Mouse (Mus musculus) heart, embryonic 16.5 days (tissue): Measurements from ENCODE around the gene Zbtb6. TPM values are rescaled to one million over a fixed set of nuclear protein-coding genes. Genes with fewer than 3 reads are reported as not detected.

Experiments
- ATAC-seq: fragments of 200-750 bp; cut with Nextera tagmentation; replicated peaks from 2 replicates; pipeline ENCODE4 v1.8.0; 2017; ENCODE audit warnings: moderate number of reproducible peaks; ENCODE audit not compliant: insufficient read depth, low FRiP score; ENCODE audit errors: extremely low read depth
- H3K27ac ChIP-seq: fragments of 300-500 bp; sonication (generic); 2 replicates; pipeline ENCODE4 v1.5.1; 2014; ENCODE audit warnings: mild to moderate bottlenecking, low read length, control low read depth, moderate library complexity
- H3K27me3 ChIP-seq: fragments of 300-500 bp; sonication (generic); 2 replicates; pipeline ENCODE4 v1.6.1; 2014; ENCODE audit warnings: low read length, mixed read lengths; ENCODE audit not compliant: control insufficient read depth, insufficient read depth
- H3K36me3 ChIP-seq: fragments of 300-500 bp; sonication (generic); 2 replicates; pipeline ENCODE4 v1.6.1; 2014; ENCODE audit not compliant: control insufficient read depth, insufficient read depth
- H3K4me1 ChIP-seq: fragments of 300-500 bp; sonication (generic); 2 replicates; pipeline ENCODE4 v1.6.1; 2014; ENCODE audit warnings: low read length, mixed read lengths; ENCODE audit not compliant: control insufficient read depth, insufficient read depth
- H3K4me2 ChIP-seq: fragments of 300-500 bp; sonication (generic); 2 replicates; pipeline ENCODE4 v1.6.1; 2014; ENCODE audit warnings: low read depth, mild to moderate bottlenecking, control low read depth, low read length
- H3K4me3 ChIP-seq: fragments of 300-500 bp; sonication (generic); 2 replicates; pipeline ENCODE4 v1.5.1; 2014; ENCODE audit warnings: mild to moderate bottlenecking, control low read depth, low read length
- H3K9ac ChIP-seq: fragments of 300-500 bp; sonication (generic); 2 replicates; pipeline ENCODE4 v1.6.1; 2014; ENCODE audit warnings: low read length, control low read depth
- H3K9me3 ChIP-seq: fragments of 300-500 bp; sonication (generic); replicated peaks from 2 replicates; pipeline ENCODE4 v1.6.1; 2016; ENCODE audit warnings: low read length; ENCODE audit not compliant: control insufficient read depth
- WGBS: fragments of 180-500 bp; shearing (Covaris S2); extraction: QIAGEN DNeasy Blood & Tissue Kit; methylation state at CpG from one replicate; pipeline ENCODE4 v1.1.7; 2014; 5-methylcytosine and 5-hydroxymethylcytosine counted together
- polyA plus RNA-seq: library from polyadenylated mRNA; unstranded; fragments of >200 nt; fragmentation: Nextera tagmentation; extraction: Ambion mirVana; gene quantifications from 2 replicates; pipeline ENCODE4 v1.2.1, GENCODE M21; 2015

Zbtb6 gene
- polyA plus RNA-seq, 1 experiment from 2014 or later: 4.4 TPM

DNA sequence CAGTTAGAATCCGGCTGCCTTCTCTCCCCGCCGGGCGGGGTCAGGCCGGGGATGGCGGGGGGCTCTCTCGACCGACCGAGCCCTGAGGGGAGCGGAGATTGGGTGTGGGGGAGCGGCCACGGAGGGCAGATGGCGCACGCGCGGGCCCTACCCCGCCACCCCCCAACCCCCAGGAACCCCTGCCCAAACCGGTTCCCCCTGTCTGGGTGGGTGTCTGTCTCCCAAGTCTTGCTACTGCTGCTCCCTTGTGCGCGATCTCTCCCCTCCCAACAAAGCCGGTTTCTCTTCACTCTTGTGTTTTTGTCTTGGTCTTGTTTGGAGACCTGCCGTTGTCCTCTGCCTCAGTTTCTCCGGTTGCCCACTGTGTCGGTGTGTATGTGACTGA lies 9.4 kb upstream of the Zbtb6 start:
- H3K27me3 ChIP-seq: no peaks in the 10 kb centered on the region
- peaks cover 10% of the 10 kb centered on the region for H3K4me1 ChIP-seq
- peak; percentile 64 for ATAC-seq
- H3K9me3 ChIP-seq: no peaks in the 10 kb centered on the region
- no peaks in the 10 kb centered on the region for H3K36me3 ChIP-seq
- WGBS: 0% methylated on average over 22 of the region's 24 CpGs
- peak overlapping the region; percentile 75 for H3K27ac ChIP-seq
- peak overlapping the region; percentile 87 for H3K4me2 ChIP-seq
- H3K9ac ChIP-seq: peak overlapping the region; percentile 97
- peak overlapping the region; percentile 99 for H3K4me3 ChIP-seq

- Histone ChIP-seq H3K4me1 (peaks cover 10% of the 10 kb centered on the region), H3K4me3 (peak overlapping the region; percentile 99), H3K27ac (peak overlapping the region; percentile 75), H3K9ac (peak overlapping the region; percentile 97), H3K27me3 (no peaks in the 10 kb centered on the region), H3K36me3 (no peaks in the 10 kb centered on the region), H3K9me3 (no peaks in the 10 kb centered on the region), H3K4me2 (peak overlapping the region; percentile 87)
- ATAC-seq: peak; percentile 98
- 6% methylated on average over 42 of the region's 44 CpGs for WGBS
Measured at GRCm38 (mm10) chr2:37451667-37452375, 8.8 kb upstream of the Zbtb6 start.

DNA sequence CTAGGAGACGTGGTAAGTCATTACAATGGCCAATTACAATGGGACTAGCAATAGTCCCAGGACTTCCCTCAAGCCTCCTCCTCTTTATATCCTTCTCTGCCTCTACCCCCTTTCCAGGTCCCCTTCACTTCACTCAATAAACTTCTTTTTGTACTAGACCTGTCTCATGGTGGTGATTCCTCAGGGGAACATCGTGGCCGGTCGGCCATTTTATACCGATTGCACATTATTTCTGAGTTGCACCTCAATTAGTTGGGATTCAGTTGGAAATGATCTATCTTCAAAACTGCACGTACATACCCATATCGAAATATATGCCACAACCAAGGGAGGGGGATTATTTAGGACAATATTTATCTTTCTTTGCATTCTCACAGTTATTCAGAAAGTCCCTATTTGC lies 11.4 kb downstream of the Zbtb6 start:
- Histone ChIP-seq H3K36me3 (peaks cover 7% of the 10 kb centered on the region), H3K9me3 (no peaks in the 10 kb centered on the region), H3K4me1 (peaks cover 10% of the 10 kb centered on the region), H3K9ac (peak overlapping the region; percentile 83), H3K27me3 (no peaks in the 10 kb centered on the region), H3K4me2 (peak overlapping the region; percentile 91), H3K27ac (peak overlapping the region; percentile 13; the same call in 1 of the 2 replicates), H3K4me3 (peak overlapping the region; percentile 74)
- ATAC-seq: no peak; the same call in 1 of the 2 replicates
- 36% methylated on average over 7 of the region's 7 CpGs for WGBS

GRCm38 (mm10) chr2:37430593-37431464 lies 12.1 kb downstream of the Zbtb6 start:
- H3K27me3 ChIP-seq: no peaks in the 10 kb centered on the region
- H3K4me2 ChIP-seq: peak overlapping the region; percentile 91
- WGBS: 0% methylated on average over 38 of the region's 38 CpGs
- peaks cover 7% of the 10 kb centered on the region for H3K36me3 ChIP-seq
- H3K4me3 ChIP-seq: peak overlapping the region; percentile 74
- H3K4me1 ChIP-seq: peaks cover 10% of the 10 kb centered on the region
- peak overlapping the region; percentile 83 for H3K27ac ChIP-seq
- H3K9ac ChIP-seq: peak overlapping the region; percentile 83
- peak; percentile 89 for ATAC-seq
- H3K9me3 ChIP-seq: no peaks in the 10 kb centered on the region

DNA sequence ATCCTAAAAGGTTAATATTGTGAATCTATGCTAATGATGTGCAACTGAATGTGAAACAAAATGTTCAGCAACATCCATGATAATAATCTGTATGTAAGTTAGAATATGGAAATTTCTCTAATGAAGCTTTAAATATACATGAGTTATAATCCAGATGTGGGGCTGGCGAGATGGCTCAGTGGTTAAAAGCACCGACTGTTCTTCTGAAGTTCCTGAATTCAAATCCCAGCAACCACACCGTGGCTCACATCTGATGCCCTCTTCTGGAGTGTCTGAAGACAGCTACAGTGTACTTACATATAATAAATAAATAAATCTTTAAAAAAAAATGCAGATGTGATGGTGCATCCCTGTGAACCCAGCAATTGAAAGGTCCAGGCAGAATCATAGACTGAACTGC lies 19.3 kb downstream of the Zbtb6 start:
- H3K4me1 ChIP-seq: peaks cover 5% of the 10 kb centered on the region; the same call in 1 of the 2 replicates
- no peak for ATAC-seq
- H3K4me3 ChIP-seq: no peak overlapping the region
- no peaks in the 10 kb centered on the region for H3K9me3 ChIP-seq
- peaks cover 4% of the 10 kb centered on the region for H3K36me3 ChIP-seq
- H3K27me3 ChIP-seq: no peaks in the 10 kb centered on the region
- WGBS: 66% methylated on average over 3 of the region's 3 CpGs
- H3K27ac ChIP-seq: no peak overlapping the region
- no peak overlapping the region for H3K9ac ChIP-seq
- H3K4me2 ChIP-seq: no peak overlapping the region

DNA sequence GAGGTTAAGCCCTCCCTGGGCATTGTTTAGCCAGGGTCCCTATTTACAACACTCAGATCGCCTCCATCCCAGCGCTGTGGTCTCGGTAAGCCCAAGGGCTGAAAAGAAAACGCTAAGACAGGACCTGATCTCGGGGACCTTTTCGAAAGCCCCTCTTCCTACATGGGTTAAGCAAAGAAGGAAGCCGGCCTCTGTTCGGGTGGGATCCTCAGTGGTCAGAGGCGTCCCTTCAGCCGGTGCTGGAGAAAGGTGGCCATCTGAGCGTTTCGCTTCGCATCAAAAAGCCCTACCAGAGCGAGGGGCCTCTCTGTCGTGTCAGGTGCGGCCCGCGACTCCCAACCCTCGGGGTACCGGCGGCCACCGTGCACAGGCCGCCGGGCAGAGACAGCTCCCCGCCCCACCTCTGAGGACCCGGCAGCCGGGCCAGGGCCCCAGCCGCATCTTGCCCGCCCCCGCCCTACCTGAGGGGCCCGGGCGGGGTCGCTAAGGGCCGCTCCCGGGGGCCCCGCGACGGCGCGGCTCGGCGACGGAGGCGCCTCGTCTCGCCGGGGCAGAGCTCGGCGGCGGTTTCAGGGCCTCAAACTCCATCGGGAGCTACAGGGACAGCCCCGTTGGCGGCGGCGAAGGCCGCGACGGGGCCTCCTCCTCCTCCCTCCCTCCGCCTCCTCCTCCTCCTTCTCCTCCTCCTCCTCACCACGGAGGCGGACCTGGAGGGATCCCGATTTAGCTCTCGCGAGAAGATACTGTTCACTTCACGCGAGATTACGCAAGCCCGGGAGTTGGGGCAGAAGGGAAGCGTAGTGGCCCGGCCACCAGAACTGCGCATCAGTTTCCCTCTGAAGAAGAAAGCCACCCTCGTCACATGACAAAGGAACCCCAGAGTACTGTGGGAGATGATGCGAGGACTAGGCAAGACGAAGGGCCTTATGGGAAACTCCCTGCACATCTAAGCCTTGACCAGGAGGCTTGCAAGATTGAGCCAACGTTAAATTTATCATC lies 20.4 kb downstream of the Zbtb6 start, which contains the start of gene Rc3h2:
Gene Rc3h2 (minus strand): TSS at position 598 of the 999 bp plus-strand sequence.
- H3K9me3 ChIP-seq: no peaks in the 10 kb centered on the region
- peak within 1 kb of the TSS; percentile 96 for H3K9ac ChIP-seq
- peaks cover 5% of the 10 kb centered on the region; the same call in 1 of the 2 replicates for H3K4me1 ChIP-seq
- H3K4me3 ChIP-seq: peak within 1 kb of the TSS; percentile 84
- ATAC-seq: peak; percentile 98
- H3K27ac ChIP-seq: peak within 1 kb of the TSS; percentile 95
- under 1% methylated on average over 75 of the region's 75 CpGs for WGBS
- peaks cover under 1% of the 10 kb centered on the region; the same call in 1 of the 2 replicates for H3K36me3 ChIP-seq
- H3K27me3 ChIP-seq: no peaks in the 10 kb centered on the region
- peak within 1 kb of the TSS; percentile 75 for H3K4me2 ChIP-seq

DNA sequence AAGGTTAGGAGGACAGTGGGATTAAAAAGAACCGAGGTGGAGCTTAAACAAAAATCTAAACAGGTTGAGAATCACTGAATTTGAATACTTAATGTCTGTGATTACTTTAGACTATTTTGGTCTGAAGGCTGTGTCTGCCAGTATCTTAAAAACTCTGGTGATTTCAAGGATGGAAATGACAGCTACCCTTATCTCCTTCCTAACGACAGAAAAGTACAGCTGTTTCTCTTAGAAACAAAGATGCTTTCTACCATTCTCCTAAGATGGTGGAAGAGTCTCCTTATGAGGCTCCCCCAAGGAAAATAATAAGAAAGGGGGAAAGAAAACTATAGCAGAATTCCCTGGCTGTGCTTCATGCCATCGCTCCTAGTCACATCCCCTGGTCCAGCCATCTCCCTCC lies 21.1 kb downstream of the Zbtb6 start:
- H3K4me2 ChIP-seq: peak overlapping the region; percentile 61
- peak overlapping the region; percentile 84 for H3K4me3 ChIP-seq
- no peaks in the 10 kb centered on the region for H3K27me3 ChIP-seq
- peak overlapping the region; percentile 95 for H3K27ac ChIP-seq
- peaks cover 5% of the 10 kb centered on the region; the same call in 1 of the 2 replicates for H3K4me1 ChIP-seq
- ATAC-seq: no peak
- H3K36me3 ChIP-seq: no peaks in the 10 kb centered on the region
- H3K9ac ChIP-seq: peak overlapping the region; percentile 96
- 7% methylated on average over 3 of the region's 3 CpGs for WGBS
- H3K9me3 ChIP-seq: no peaks in the 10 kb centered on the region

DNA sequence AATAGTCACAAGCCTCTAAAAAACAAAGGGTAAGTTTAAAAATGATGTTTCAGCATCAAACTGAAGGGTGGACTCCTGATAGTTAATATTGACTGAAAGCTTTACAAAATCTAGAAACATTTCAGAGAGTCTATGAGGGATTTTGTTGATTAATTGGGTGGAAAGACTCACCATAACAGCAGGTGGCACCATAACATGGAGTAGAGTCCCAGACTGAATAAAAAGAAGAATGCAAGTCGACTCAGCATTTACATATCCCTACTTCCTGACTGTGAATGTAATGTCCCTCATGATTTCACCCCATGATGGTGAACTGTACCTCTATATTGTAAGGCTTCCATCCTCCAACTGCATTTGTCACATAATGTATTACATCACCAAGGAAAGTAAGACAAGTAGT lies 47.4 kb downstream of the Zbtb6 start:
- Histone ChIP-seq H3K27ac (no peak overlapping the region), H3K4me3 (no peak overlapping the region), H3K9ac (no peak overlapping the region), H3K36me3 (peaks cover 17% of the 10 kb centered on the region), H3K27me3 (no peaks in the 10 kb centered on the region), H3K4me2 (no peak overlapping the region), H3K4me1 (no peaks in the 10 kb centered on the region), H3K9me3 (no peaks in the 10 kb centered on the region)
- 56% methylated on average over 1 of the region's 1 CpGs for WGBS
- ATAC-seq: no peak
